Comparison of ENCODE assay signal across 27 mouse cellular contexts in the genomic region with DNA sequence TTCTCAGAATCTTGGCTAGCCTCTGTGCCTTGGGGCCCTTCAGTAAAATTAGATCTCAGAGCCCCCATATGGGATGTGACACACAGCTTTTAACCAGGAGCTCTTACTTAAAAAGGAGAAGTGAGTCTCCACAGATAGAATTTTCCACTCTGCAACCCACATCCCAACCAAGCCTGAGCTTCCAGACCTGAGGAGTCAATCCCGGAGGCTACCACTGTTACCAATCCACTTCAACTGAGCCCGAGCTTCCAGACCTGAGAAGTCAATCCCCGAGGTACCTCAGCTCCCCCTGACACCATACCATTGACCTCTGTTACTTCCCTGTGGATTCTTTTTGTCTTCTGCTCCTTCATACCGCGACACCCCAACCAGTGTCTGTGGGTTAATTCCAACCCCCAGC.
DNase-seq lines count a peak whose midpoint lies in the region; ATAC-seq lines count a peak whose summit lies in the region.
"Had no signal": no experiment of that assay in that cellular context is flagged by ENCODE, and none has a peak within 500 bp of the region (broad histone marks: within the 10 kb centered on the region; RNA-seq: fewer than 3 reads in every experiment).

No protein-coding gene starts in this region.

- no peak overlapping the region for H3K4me3 ChIP-seq in hindbrain, embryonic 10.5 days
- H3K4me3 ChIP-seq in hindbrain, embryonic 14.5 days (replicated peaks; ENCODE audit: low read length), result no peak overlapping the region
- H3K4me3 ChIP-seq: embryonic facial prominence, embryonic 10.5 days; embryonic facial prominence, embryonic 13.5 days; erythroblast, embryonic 14.5 days; forebrain, embryonic 13.5 days; gastrocnemius, adult 2 months; hindbrain, embryonic 13.5 days had no signal

- intact Hi-C loops in left cerebral cortex, postnatal 36 days (cut with DNase I), result loop anchor here (10.0 kb wide), 1 partner anchor 313 kb away; no protein-coding TSS in a partner anchor

- 65% methylated on average over 5 of the region's 5 CpGs for WGBS in hindbrain, embryonic 10.5 days
- 68% methylated on average over 5 of the region's 5 CpGs for WGBS in hindbrain, embryonic 14.5 days

- DNase-seq in hindbrain, embryonic 10.5 days (ENCODE audit: low spot score), result no peak
- DNase-seq in hindbrain, embryonic 14.5 days (ENCODE audit: low spot score), result no peak
- peak; percentile 36 for DNase-seq in R1 (ENCODE audit: low read depth, low spot score)
- no peak for DNase-seq in left cerebral cortex, postnatal 36 days (ENCODE audit: low spot score in 2 of 2)
- no peak for DNase-seq in cerebellum, postnatal 10 days
- DNase-seq: adrenal gland, adult 2 months; adrenal gland, postnatal 14 days; cerebellum, adult 11-12 months; cerebellum, adult 8-10 months; embryo, embryonic 11 days; gastrocnemius, adult 2 months; gastrocnemius, postnatal 14 days; kidney, adult 18-20 months had no signal

- H3K4me1 ChIP-seq in hindbrain, embryonic 10.5 days (replicated peaks), result peaks cover 35% of the 10 kb centered on the region
- peaks cover 14% of the 10 kb centered on the region for H3K4me1 ChIP-seq in hindbrain, embryonic 14.5 days (replicated peaks; ENCODE audit: control insufficient read depth, insufficient read depth, low read length)

- H3K4me2 ChIP-seq in hindbrain, embryonic 14.5 days (replicated peaks), result no peak overlapping the region
- H3K4me2 ChIP-seq: embryonic facial prominence, embryonic 13.5 days; forebrain, embryonic 13.5 days; heart, embryonic 11.5 days; hindbrain, embryonic 13.5 days had no signal

- H3K36me3 ChIP-seq in hindbrain, embryonic 10.5 days, result no peaks in the 10 kb centered on the region
- H3K36me3 ChIP-seq in hindbrain, embryonic 14.5 days (replicated peaks; ENCODE audit: control insufficient read depth, insufficient read depth), result no peaks in the 10 kb centered on the region
- H3K36me3 ChIP-seq: embryonic facial prominence, embryonic 10.5 days; embryonic facial prominence, embryonic 13.5 days; hindbrain, embryonic 13.5 days had no signal

- H3K9me3 ChIP-seq in hindbrain, embryonic 10.5 days, result no peaks in the 10 kb centered on the region
- no peaks in the 10 kb centered on the region for H3K9me3 ChIP-seq in hindbrain, embryonic 14.5 days (ENCODE audit: control insufficient read depth, low read length)
- H3K9me3 ChIP-seq: embryonic facial prominence, embryonic 10.5 days; embryonic facial prominence, embryonic 13.5 days; forebrain, embryonic 13.5 days; G1E; hindbrain, embryonic 13.5 days had no signal

- H3K27me3 ChIP-seq in hindbrain, embryonic 10.5 days (ENCODE audit: insufficient read depth, poor library complexity, severe bottlenecking), result no peaks in the 10 kb centered on the region
- H3K27me3 ChIP-seq in hindbrain, embryonic 14.5 days (ENCODE audit: control insufficient read depth, insufficient read depth, low read length), result no peaks in the 10 kb centered on the region
- H3K27me3 ChIP-seq: embryonic facial prominence, embryonic 13.5 days; forebrain, embryonic 13.5 days; hindbrain, embryonic 13.5 days; Patski had no signal

- no peak for ATAC-seq in hindbrain, embryonic 14.5 days (ENCODE audit: low FRiP score)
- peak; percentile 74 for ATAC-seq in common myeloid progenitor, adult 5-6 weeks (replicated peaks; ENCODE audit: low read depth, poor library complexity, severe bottlenecking)
- ATAC-seq in megakaryocyte progenitor cell, adult 5-6 weeks (replicated peaks; ENCODE audit: poor library complexity), result peak; percentile 70
- ATAC-seq: forebrain, embryonic 13.5 days; forebrain, embryonic 16.5 days; hindbrain, postnatal 0 days; inflammation-experienced regulatory T-cells, adult 6 months; intestine, embryonic 16.5 days; Patski had no signal

- peak overlapping the region; percentile 4; the same call in 1 of the 2 replicates for H3K27ac ChIP-seq in hindbrain, embryonic 10.5 days
- no peak overlapping the region for H3K27ac ChIP-seq in hindbrain, embryonic 14.5 days
- H3K27ac ChIP-seq: embryonic facial prominence, embryonic 13.5 days; forebrain, embryonic 13.5 days; gastrocnemius, adult 2 months; hindbrain, embryonic 13.5 days; hindbrain, postnatal 0 days had no signal

- no peak overlapping the region for H3K9ac ChIP-seq in hindbrain, embryonic 14.5 days
- H3K9ac ChIP-seq: embryonic facial prominence, embryonic 13.5 days; forebrain, embryonic 13.5 days; hindbrain, embryonic 13.5 days had no signal
